Comparison of ENCODE assay signal across 14 mouse cellular contexts in genomic region chr3:117696350-117696749, GRCm38 (mm10).
"Had no signal": no experiment of that assay in that cellular context is flagged by ENCODE, and none has a peak within 500 bp of the region (broad histone marks: within the 10 kb centered on the region; RNA-seq: fewer than 3 reads in every experiment).

No protein-coding gene starts in this region.

- DNase-seq: liver, postnatal 0 days; lung, adult 2 months; lung, postnatal 4 days; midbrain, embryonic 14.5 days; retina, postnatal 1 day; right cerebral cortex, adult 18-20 months; right cerebral cortex, postnatal 25 days; right cerebral cortex, postnatal 4 days; spleen, adult 18-20 months; thymus, adult 18-20 months; thymus, postnatal 14 days; thymus, postnatal 36 days had no signal

- ATAC-seq: liver, postnatal 0 days; lung, postnatal 0 days; midbrain, embryonic 16.5 days had no signal
